Mouse (Mus musculus) liver, postnatal 0 days (tissue): ENCODE measurements around the gene Fut9.

ENCODE experiments used
- CTCF ChIP-seq: sonication (generic); IDR thresholded peaks from 2 replicates; pipeline ENCODE4 v1.5.1; 2016; ENCODE audit warnings: antibody characterized with exemption, low read depth
- EP300 ChIP-seq: IDR thresholded peaks from 2 replicates; pipeline ENCODE4 v1.6.1; 2016; ENCODE audit warnings: antibody characterized with exemption, low read depth, mild to moderate bottlenecking

DNA sequence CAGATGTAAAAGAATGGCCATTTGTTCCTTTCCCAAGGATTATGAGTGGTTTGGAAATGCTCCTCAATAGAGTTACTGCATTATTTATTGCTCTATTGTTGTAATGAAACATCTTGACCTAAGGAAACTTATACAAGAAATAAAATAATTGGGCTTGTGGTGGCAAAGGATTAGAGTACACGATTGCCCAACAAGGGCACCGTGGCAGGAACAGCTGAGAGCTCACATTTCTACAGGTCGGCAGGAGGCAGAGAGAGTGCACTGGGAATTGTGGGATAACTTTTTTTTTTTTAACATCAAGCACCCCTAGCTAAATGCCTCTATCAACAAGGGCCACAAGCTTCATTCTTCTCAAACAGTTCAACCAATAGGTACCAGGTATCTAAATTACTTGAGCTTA lies 148.1 kb downstream of the Fut9 start:
- TF ChIP-seq EP300: no peak
- TF ChIP-seq CTCF: no peak
